Mouse (Mus musculus) left cerebral cortex, adult 18-20 months (tissue): ENCODE measurements around the gene Ccdc32. TPM values are rescaled to one million over a fixed set of nuclear protein-coding genes. Genes with fewer than 3 reads are reported as not detected.
A peak's percentile ranks its signal among the peaks of the same experiment; 100 is the strongest.
"Not testable (repeated sequence)": the region's sequence is repeated elsewhere in the genome, so short reads cannot be mapped to it uniquely, and the experiment has no call there.

Source experiments
- DNase-seq, 2 experiments: peaks; one replicate each; pipeline ENCODE4 v3.0.0; 2021 to 2022; ENCODE audit warnings: low spot score in 2 of 2, mixed read lengths in 1 of 2
- total RNA-seq, 2 experiments: library from RNA; stranded (reverse); gene quantifications; 2 replicates each; pipeline ENCODE4 v1.2.3; 2021

Gene Ccdc32
- total RNA-seq, 2 experiments from 2014 or later = 47.4 to 48.4 TPM

DNA sequence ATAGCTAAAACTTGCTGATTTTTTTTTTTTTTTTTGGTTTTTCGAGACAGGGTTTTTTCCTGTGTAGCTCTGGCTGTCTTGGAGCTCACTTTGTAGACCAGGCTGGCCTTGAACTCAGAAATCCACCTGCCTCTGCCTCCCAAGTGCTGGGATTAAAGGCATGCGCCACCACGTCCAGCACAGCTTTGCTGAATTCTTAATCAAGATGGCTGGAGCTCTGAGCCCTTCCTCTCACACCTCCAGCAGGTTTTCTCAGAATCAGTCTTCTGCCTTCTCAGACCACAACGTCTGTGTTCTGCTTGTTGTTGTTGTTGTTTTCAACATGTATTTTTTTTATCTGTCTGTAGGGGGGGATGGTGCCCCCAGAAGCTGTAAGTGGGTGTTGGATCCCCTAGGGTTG is 12.9 kb downstream of the Ccdc32 start:
- not testable (repeated sequence) for DNase-seq

DNA sequence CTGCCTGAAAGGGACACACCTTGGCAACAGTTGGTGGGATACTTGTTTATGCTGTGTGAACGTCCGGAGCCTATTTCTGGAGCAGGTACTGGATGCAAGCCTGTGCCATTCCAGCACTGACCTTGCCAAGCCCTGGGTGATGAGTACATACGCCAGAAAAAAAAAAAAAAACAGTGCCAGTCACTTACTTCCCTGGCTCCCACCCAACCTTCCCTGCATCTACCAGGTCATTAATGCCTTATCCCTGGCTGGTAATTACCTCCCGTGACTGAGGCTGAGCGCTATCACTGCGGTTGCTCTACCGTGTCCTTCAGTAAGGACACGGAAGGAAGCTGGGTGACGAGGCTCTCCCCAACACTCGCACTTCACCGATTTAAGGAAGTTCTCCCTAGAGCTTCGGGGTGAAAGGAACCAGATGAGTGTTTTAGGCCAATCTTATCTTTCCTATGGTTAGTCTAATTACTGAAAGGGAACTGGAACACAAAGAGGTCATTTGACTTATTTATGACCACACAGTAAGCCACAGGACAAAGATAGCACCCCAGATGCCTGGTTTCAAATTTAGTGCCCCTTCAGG is 13.5 kb downstream of the Ccdc32 start:
- DNase-seq = no peak

DNA sequence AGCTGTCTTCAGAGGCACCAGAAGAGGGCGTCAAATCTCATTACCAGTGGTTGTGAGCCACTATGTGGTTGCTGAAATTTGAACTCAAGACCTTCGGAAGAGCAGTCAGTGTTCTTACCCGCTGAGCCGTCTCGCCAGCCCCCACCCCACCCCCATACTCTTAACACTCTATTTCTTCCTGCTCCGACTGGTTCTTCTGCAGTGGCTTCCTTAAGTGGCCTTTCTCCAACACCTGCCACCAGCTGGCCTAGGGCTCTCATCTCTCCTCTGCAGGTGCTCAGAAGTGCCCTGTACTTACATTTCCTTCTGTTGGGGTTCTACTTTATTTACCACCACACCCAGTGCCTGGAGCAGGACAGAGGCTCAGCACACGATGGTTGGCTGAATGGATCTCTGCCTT is 14.2 kb downstream of the Ccdc32 start:
- no peak for DNase-seq

DNA sequence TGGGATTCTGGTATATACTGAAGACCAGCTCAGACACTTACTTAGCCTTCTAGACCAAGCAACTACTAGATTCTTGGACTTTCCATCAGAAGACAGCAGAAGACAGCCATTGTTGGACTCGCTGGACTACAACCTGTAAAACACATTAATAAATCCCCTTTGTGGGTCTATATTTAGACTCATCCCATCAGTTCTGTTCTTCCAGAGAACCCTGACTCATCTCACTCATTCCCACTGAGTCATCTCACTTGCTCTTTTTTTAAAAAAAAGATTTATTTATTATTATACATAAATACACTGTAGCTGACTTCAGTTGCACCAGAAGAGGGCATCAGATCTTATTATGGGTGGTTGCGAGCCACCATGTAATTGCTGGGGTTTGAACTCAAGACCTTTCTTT is 19.8 kb downstream of the Ccdc32 start:
- no peak for DNase-seq

DNA sequence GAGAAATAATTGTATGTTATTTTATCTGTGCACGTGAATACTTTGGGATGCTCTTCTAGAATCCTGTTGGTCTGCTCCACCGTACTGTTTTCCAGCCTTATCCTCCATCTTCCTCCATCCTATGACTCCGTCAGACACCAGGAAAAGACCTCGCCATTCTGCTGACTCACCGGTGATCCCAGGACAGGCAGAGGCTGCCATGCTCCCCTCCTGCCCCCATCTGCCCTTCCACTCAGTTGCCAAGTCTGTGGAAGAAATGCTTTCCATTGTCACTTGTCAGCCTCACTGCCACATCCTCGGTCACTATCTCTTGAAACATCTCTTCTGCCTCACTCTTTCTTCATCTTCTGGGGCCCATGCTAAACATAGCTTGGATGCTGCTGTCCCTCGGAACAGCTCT is 22.3 kb downstream of the Ccdc32 start:
- no peak for DNase-seq

DNA sequence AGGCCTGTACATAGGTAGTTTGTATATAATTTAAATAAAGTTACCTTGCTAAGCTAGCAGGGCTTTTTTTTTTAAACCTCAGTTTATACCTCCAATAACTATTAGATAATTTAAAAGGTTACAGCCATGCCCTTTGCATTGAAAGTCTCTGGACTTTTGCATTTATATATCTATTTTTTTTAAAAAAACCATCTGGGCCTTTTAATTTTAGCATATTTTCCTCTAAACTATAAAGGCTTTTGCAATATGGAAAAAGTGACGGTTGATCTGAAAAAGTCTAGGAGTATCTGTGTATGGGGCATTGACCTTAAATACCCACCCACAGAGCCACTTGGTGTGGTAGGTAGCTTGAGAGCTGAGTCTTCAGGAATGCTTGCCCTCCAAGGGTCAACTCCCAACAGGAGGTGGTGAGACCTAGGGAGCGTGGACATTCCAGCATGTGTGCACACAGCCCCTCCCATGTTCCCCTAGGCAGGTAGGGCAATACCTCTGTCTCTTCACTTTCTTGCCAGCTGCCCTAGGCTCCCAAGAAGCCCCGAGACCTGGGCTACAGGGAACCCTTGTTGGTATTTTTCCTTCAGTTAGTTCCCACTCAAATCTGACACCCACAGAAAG is 30.1 kb downstream of the Ccdc32 start:
- no peak for DNase-seq

DNA sequence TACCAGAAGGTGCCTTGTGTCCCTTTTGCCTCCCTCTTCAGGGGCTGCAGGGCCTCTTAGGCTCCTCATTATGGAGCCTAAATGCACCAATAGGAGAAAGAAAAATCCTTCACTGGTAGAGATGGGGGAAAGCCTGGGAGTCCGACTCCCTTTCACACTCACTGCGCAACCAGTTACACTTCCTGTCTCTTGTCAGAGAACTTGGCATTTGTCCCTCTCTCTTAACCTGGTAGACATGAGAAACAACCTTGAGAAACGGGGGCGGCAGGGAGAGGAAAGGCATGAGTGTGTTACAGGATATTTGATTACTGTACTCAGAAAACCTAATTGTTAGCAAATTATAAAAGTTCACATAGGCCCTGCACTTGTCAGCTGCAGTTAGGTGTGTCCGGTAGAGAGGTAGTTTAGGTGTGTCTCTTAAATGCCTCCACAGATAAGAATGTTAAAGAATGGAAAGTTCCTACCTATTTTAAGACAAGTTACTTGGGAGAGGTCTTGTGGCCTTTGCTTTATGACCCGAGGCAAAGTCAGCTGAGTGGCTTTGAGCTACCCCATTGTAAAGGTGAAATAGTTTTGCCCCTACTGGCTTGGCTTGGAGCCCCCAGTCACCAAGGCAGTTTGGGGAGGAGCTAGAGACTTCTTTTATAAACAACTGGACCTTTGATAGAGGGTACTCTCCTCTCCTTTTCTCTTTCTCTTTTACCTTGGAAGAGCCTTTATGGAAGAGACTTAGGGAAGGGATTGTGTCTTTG is 30.9 kb downstream of the Ccdc32 start:
- DNase-seq = no peak

DNA sequence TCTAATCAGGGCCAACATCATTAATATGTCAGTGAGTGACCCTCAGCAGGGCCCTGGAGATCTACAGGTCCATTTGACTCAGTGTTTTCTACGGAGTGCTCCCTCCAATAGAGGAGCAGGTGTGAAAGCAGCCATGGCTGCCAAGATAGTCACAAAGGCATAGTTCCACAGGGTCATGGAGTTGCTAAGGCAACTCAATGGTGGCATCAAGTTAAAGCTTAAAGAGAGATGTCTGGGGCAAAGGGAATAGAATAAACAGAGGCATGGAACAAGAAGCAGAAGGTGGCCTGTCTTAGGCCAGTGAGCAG is 32.4 kb downstream of the Ccdc32 start:
- DNase-seq = no peak

DNA sequence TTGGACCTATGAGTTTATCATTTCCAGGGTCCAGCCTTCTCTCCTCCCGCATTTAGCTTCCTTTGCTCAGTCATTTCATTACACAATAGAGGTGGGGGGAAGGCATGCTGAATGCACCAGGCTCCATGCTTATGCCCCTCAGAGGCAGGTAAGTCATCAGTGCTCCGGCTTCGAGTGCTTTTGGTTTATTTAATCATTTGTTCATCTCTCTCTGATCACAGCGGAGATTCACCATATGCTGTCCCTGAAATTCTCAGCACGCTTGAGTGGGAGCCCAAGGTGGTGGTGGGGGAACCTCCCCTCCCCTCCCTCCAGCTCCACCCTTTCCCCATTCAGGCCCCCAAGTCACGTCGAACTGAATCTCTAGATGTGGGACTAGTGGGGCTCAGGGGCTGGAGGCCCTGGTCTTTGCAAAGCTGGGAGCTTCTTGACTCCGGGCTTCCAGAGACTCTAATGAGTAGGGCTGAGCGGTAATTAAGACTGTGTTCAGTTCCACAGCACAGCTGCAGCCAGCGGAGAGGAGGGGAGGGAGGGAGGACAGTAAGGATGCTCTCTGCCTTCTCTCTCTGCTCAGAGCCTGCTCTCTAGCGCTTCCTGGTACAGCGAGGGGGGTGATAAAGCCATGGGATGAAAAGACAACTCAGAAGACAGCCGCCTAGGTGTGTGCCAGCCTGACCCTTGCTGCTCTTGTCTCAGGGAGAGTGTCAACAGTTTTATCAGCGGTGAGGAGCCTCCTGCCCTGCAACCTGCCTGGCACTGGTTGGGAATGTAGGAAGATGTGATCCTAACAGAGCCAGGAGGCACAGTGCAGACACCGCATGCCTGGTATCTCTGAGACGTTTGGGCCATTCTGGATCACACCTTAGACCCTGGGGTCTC is 33.0 kb downstream of the Ccdc32 start:
- peak in 1 of 2 experiments; percentile 12 for DNase-seq

DNA sequence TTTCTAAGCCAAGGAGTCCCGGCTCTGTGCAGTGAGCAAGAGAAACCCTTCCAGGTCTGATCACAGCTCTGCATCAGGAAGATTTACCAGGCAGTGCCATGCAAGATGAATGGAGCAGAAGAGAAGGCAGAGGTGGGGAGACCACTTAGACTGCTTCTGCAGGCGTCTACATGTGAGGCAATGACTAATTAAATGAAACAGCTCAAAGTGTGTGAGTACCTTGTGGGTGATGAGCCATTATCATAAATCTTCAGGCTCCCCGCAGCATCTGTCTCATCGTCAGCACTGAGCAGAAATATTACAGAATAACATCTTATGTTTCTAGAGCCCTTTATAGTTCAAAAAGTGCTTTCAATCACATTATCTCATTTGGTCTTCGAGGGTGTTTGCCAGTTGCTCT is 33.7 kb downstream of the Ccdc32 start:
- DNase-seq = peak in 1 of 2 experiments; percentile 21

DNA sequence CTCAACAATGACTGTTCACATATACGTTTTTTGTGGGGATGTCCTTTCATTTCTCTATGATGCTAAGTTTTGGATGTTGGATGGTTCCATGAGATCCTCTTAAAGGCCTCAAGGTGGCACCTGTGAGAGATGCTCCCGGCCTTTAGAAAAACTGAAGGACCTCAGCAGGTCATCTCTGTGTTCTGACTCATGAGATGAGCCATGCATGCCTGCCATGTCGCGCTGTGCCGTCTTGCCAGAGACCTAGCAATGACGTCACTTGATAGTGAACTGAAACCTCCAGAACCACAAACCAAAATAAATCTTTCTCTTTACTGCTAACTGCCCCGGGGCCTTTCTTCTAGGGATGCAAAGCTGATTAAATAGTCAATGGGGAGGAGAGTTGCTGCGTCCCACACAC is 45.4 kb downstream of the Ccdc32 start:
- no peak for DNase-seq

DNA sequence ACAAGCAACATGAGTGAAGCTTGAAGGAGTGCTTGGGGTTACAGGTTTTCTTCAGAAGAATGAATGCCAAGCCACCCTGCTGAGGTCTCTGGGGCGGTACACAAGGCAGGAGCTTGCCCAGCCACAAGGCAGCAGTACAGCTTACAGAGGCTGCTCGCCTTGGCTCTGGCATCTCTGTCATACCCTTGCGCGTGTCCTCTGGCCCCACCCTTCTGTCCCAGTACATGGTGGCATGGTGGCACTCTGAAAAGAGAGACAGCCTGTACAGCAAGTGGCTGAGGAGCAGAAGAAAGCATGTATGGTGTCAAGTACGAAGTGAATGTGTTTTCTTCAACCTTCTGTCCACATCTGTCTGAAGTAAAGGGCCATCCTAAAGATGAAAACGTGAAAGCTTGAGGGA is 48.4 kb downstream of the Ccdc32 start:
- DNase-seq = no peak

DNA sequence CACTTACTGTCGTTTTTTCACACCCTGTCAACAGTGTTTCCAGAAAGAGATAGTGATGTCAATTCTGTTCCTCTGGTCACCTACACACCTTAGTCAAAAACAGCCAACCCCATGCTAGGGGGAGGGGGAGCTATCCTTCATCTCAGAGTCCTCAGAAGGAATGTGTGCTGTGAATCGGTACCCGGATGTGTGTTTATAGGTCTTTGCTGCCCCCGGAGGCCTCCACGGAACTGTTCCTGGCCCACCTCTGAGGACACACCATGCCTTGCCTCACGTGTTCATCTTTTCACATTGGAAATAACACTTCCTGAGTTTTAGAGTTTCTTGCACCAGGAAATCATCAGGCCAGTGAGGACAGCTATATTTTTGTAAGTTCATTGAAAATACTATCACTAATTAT is 51.1 kb downstream of the Ccdc32 start:
- DNase-seq = no peak

DNA sequence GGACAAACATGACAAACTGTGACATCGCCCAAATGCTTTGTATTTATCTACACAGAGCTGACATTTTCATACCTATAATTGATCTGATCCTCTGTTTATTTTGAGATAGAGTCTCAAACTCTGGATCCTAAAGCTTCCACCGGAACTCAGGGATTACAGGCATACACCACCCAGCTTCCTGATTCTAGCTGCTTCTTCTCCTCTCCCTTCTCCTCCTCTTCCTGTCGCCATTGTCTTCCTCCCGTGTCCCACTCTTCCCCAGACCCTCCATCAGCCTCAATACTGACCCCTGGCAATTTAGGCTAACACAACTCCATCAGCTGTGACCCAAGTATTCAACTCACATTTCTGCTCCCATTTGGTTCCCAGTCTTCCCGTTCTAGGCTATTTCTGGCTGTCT is 52.3 kb downstream of the Ccdc32 start:
- DNase-seq = no peak

DNA sequence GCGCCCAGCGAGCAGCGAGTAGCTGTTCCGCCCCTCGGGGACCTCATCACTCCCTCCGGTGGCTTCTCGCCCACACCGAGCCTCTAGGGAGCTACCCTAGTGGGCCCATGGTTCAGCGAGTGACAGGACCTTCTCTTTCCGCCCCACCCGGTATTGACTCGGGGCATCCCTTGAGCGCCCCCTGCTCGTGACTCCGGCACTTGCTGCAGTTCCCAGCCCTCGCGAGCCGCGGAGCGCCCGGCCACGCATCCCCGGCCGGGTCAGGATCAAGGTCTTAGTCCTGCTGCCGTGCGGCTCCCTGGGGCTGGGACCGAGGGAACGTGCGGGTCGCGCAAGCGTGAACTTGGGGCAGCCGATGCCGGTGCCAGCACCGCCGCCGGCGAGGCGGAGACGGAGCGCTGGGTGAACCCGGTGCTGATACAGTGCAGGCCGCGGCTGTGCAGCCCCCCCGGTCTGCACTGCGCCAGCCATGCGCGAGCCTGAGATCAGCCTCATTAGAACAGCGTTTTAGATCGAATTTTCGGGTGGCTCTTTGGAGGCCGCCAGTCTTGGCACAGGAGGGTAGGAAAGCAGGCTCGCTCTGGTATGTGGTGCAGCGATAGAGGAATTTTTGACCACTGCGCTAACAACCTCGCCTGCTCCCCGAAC is 52.8 kb downstream of the Ccdc32 start:
- peak; percentile 81 to 83 for DNase-seq

DNA sequence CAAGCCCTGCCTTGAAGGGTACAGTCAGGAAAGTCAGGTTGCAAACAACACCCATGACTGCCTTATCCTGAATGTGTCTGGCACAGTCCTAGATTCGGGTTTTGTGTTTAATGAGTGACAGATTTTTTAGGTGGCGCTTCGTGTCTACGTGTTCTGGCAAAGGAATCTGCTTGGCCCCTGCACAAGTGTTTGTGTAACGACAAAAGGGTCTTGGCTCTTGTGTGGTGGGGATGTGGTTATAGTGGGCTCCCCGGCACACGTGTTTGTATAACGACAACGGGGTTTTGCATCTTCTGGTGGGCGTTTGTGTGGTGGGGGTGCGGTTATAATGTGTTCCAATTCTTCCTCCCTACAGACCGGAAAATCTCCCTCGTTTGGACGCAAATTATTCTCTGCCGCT is 53.3 kb downstream of the Ccdc32 start:
- DNase-seq = no peak

DNA sequence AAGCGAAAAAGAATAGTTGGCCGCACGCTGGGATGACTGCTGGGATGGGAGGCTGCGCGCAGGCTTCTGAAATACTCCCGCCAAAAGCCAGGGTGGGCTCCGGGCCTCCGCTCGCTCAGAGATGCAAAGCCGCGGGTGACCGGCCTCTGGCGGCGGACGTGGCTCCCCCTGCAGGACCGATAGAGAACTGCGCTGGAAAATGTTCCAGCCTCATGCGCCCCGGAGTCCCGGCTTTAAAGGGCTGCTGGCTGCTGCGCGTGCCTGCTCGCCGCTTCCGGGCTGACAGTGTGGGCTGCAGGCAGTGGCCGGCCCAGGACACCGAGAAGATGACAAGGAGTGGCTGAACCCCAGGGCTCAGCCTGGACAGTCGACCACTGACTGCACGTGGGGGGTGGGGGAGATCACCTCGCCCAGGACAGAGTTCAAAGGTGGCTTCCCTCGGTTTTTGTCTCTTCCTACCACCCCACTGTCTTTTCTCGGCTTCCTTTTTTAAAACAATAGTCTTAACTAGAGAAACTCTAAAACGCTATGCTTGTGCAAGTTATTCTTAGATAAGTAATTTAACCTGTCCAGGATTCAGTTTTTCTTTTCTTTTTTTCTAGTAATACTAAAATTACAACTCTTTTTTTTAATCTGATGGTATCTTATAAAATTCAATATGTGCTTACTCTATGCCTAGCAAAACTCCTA is 56.4 kb downstream of the Ccdc32 start:
- peak; percentile 78 to 85 for DNase-seq

DNA sequence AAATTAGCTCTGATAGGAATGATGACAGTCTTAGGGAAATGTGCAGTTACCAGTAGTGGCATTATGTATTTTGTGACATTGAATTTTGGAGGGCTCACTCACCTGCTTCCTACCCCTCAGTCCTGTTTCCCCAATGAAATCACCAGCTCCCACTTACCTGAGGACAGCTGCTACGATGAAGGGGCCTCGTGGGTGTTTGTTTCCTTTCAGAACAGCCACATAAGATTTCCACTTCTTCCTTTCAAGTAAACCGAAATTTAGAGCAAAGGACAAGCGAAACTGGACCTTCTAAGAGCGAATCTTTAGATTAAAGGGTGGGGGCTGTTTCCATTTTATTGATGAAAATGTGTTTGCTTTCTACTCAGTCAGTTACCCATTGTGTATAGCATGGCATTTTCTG is 57.1 kb downstream of the Ccdc32 start:
- no peak for DNase-seq

DNA sequence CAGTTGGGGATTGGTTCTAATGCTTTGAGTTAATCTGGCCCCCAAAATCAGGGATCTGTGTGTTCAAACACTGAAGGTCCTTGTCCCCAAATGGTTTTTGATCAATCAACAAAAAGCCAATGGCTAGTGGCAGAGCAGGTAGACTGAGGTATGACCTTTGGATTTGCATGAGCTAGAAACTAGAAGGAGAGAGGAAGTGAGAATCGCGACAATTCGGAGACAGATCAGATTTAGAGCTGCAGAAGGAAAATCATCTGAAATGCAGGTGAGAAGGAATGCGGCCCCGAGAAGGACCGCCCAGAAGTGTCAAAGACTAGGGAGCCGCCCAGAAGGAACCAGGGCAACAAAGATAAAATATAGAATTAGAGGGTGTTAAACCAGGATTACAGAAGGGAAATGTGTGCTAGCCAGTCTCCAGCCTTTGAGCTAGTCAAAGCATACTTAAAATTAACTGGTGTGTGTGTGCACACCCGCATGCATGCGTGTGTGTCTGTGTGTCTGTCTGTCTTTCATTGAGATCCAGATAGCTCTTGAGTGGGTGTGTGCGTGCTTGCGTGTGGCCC is 59.5 kb downstream of the Ccdc32 start:
- DNase-seq = no peak
